8 mouse cellular contexts compared by ENCODE assay signal in genomic region chr10:80148610-80149290, GRCm38 (mm10). TPM values are rescaled to one million over a fixed set of nuclear protein-coding genes. Genes with fewer than 3 reads are reported as not detected.
DNase-seq lines count a peak whose midpoint lies in the region; ATAC-seq lines count a peak whose summit lies in the region.

No protein-coding gene starts in this region.

- peak; percentile 97 for DNase-seq in MN1 (ENCODE audit: low spot score)
- peak; percentile 96 for DNase-seq in cerebellum, adult 8-10 months
- DNase-seq in forelimb bud, embryonic 11.5 days (ENCODE audit: low read depth, low spot score) = peak; percentile 93
- DNase-seq in layer of hippocampus, postnatal 14 days (ENCODE audit: low spot score in 2 of 2) = peak; percentile 95 to 96
- peak; percentile 96 for DNase-seq in lung, postnatal 14 days
- DNase-seq in retina, embryonic 14.5 days (ENCODE audit: low spot score) = peak; percentile 94
- peak; percentile 94 to 96 for DNase-seq in thymus, postnatal 36 days

- ATAC-seq in hematopoietic stem cell, adult 5-6 weeks (replicated peaks in 1 of 2; ENCODE audit: insufficient read depth in 1 of 2, low FRiP score in 2 of 2, low TSS enrichment in 1 of 2, low read depth in 1 of 2, poor library complexity in 2 of 2, severe bottlenecking in 2 of 2) = peak; percentile 12 to 38; a peak in 2 of 4 replicates

RNA-seq across cellular contexts. Expression of gene Midn, which starts 0.7 kb away (rescaled TPM):
- 19.4 and 20.2 TPM in 2 replicates for total RNA-seq in hematopoietic stem cell, adult 5-6 weeks (2017)
- 10 to 100 TPM; 90.9 to 100.0 TPM for total RNA-seq in layer of hippocampus, postnatal 14 days (2021)

RNA-seq across cellular contexts. Expression of gene Cbarp, which starts 8.1 kb away (rescaled TPM):
- total RNA-seq in hematopoietic stem cell, adult 5-6 weeks (2017) = 2.2 and 2.4 TPM in 2 replicates
- 100 to 1,000 TPM; 401 to 436 TPM for total RNA-seq in layer of hippocampus, postnatal 14 days (2021)

RNA-seq across cellular contexts. Expression of gene Atp5d, which starts 10.3 kb away (rescaled TPM):
- total RNA-seq in hematopoietic stem cell, adult 5-6 weeks (2017) = 27.9 and 29.8 TPM in 2 replicates
- total RNA-seq in layer of hippocampus, postnatal 14 days (2021) = 100 to 1,000 TPM; 397 to 417 TPM

RNA-seq across cellular contexts. Expression of gene Cirbp, which starts 17.0 kb away (rescaled TPM):
- total RNA-seq in hematopoietic stem cell, adult 5-6 weeks (2017) = 93.6 and 143 TPM in 2 replicates
- 100 to 1,000 TPM in 1 of 2 experiments, 10 to 100 TPM in 1; 93.5 to 126 TPM for total RNA-seq in layer of hippocampus, postnatal 14 days (2021)

RNA-seq across cellular contexts. Expression of gene 1600002K03Rik, which starts 24.0 kb away (rescaled TPM):
- 9.1 and 26.2 TPM in 2 replicates for total RNA-seq in hematopoietic stem cell, adult 5-6 weeks (2017)
- total RNA-seq in layer of hippocampus, postnatal 14 days (2021) = 1 to 10 TPM; 5.1 to 5.2 TPM

Comparison
In these comparisons a context has a peak if more than half of its experiments do, and no peak if none do; other contexts are left out.
1. Peak in every context shown above with its lines: DNase-seq and ATAC-seq.
2. RNA of gene Cbarp, which starts 8.1 kb away (total RNA-seq): 401 to 436 TPM in layer of hippocampus, postnatal 14 days; 2.2 to 2.4 TPM in hematopoietic stem cell, adult 5-6 weeks; every median in the first group is over 100 times any median in the second.
3. RNA of gene Atp5d, which starts 10.3 kb away (total RNA-seq): 397 to 417 TPM in layer of hippocampus, postnatal 14 days; 27.9 to 29.8 TPM in hematopoietic stem cell, adult 5-6 weeks; every median in the first group is over 10 times any median in the second.